Mouse (Mus musculus): ENCODE data around the gene Mllt1.

DNA sequence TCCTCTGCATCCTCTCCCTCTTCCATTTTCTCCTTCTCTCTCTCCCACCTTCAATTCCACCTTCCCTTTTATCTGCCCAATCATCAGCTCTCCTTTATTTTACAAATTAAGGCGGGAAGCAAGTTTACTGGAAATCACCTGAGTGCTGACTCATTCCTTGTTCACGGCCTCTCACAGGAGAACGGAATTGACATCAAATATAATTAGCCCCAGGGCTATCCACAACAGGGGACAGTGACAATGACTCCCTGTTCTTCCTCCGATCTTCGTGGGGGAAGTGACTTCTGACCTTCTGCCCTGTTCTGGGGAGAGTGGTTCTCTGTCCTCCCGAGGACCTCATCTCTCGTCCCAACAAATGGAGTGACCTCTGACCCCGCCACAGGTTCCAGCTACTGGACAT lies 58.2 kb downstream of the Mllt1 start:
- no peak for TF ChIP-seq CTCF (IDR thresholded peaks at IDR 0.05; ENCODE audit: insufficient read depth, low read length)
- TF ChIP-seq POLR2A (IDR thresholded peaks at IDR 0.05; ENCODE audit: borderline replicate concordance, extremely low read depth, low read depth, low read length), result no peak

Data from lung, adult 2 months (tissue).